Mouse (Mus musculus) embryonic fibroblast, embryonic 13.5 days (primary cell): ENCODE results near the gene Mrgpra1. TPM values are rescaled to one million over a fixed set of nuclear protein-coding genes. Genes with fewer than 3 reads are reported as not detected.
"Not testable (repeated sequence)": the region's sequence is repeated elsewhere in the genome, so short reads cannot be mapped to it uniquely, and the experiment has no call there.

Experiments
- H3K27ac ChIP-seq: 2 replicates; pipeline ENCODE4 v1.5.1; 2012; ENCODE audit warnings: low read length, control low read depth, inconsistent platforms; ENCODE audit not compliant: insufficient read depth
- H3K4me1 ChIP-seq: 2 replicates; pipeline ENCODE4 v1.6.1; 2011; ENCODE audit warnings: low read length; ENCODE audit not compliant: control insufficient read depth, insufficient read depth
- H3K4me3 ChIP-seq: 2 replicates; pipeline ENCODE4 v1.5.1; 2011; ENCODE audit warnings: mild to moderate bottlenecking, control low read depth, low read length; ENCODE audit not compliant: insufficient read depth
- CTCF ChIP-seq: IDR thresholded peaks from 2 replicates; pipeline ENCODE4 v1.5.1; 2011; ENCODE audit warnings: mild to moderate bottlenecking, control low read depth, low read length, moderate library complexity, borderline replicate concordance; ENCODE audit not compliant: insufficient read depth
- POLR2A ChIP-seq: IDR thresholded peaks from 2 replicates; pipeline ENCODE4 v1.6.1; 2011; ENCODE audit warnings: low read depth, mild to moderate bottlenecking, control low read depth, low read length, moderate library complexity
- polyA plus RNA-seq: library from polyadenylated mRNA; stranded (reverse); fragments of >200 nt; gene quantifications from 2 replicates; pipeline ENCODE4 v1.2.4, GENCODE M21; 2011; ENCODE audit warnings: low read depth; ENCODE audit not compliant: missing spikeins, insufficient read length

Mrgpra1 gene
- polyA plus RNA-seq, result not detected in 2 replicates

DNA sequence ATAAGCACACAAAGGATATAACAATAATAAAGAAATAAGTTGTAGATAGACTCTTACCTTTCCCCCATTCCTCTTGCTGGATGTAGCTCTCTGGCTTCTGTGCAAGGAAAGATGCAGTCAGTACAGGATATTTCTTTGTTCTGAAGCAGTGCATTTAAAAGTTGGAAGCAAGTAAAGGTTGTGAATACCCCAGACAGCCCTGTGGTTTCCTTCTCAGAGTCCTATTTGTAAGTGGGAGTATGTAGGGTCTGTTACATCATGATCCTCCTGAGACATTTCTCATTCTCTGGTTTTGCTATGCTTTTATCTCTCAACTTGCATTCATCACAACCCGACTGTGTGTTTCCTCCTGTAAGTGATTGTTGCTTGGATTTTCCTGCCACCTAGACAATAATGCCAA is at the start of gene Mrgpra1:
Mrgpra1 (minus strand) TSS at position 101 of the 400 bp plus-strand sequence.
- H3K4me1 ChIP-seq, result no peaks in the 10 kb centered on the region
- TF ChIP-seq CTCF, result no peak
- TF ChIP-seq POLR2A, result no peak
- H3K4me3 ChIP-seq, result no peak within 1 kb of the TSS
- no peak within 1 kb of the TSS for H3K27ac ChIP-seq

DNA sequence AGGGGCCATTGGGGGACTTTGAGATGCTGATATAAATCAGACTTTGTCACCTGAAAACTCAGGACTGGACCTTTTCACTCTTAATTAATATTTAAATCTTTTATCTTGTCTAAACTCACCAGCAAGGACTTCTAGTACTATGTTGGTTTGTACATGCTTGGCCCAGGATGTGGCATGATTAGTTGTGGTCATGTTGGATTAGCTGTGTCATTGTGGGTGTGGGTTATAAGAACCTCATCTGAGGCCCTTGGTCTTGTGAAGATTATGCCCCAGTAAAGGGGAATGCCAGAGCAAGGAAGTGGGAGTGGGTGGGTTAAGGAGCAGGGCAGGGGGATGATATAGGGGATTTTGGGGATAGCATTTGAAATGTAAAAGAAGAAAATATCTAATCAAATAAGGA is 47.1 kb upstream of the Mrgpra1 start:
- TF ChIP-seq POLR2A (no peak), CTCF (no peak)
- no peaks in the 10 kb centered on the region for H3K4me1 ChIP-seq
- H3K27ac ChIP-seq, result no peak overlapping the region
- no peak overlapping the region for H3K4me3 ChIP-seq

DNA sequence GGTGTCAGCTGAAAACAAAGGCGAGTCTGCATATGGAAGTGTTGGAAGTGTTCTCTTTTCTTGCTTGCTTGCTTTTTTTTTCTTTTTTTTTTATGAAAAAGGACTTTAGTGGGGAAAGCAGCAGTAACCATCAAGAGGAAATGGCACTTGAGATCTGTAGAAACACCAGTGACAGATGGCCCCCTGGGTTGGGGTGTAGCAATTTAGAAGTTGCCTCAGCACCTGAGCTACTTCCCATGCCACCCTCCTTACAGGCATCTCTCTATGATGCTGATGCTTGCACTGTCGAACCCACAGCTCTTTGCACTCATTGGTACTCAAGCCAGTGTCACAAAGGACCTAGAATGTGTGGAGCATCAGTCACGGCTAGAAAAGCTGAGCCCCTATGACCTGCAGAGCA is 5.6 kb downstream of the Mrgpra1 start:
- no peak for TF ChIP-seq POLR2A
- Histone ChIP-seq H3K27ac (no peak overlapping the region), H3K4me1 (no peaks in the 10 kb centered on the region), H3K4me3 (no peak overlapping the region)

DNA sequence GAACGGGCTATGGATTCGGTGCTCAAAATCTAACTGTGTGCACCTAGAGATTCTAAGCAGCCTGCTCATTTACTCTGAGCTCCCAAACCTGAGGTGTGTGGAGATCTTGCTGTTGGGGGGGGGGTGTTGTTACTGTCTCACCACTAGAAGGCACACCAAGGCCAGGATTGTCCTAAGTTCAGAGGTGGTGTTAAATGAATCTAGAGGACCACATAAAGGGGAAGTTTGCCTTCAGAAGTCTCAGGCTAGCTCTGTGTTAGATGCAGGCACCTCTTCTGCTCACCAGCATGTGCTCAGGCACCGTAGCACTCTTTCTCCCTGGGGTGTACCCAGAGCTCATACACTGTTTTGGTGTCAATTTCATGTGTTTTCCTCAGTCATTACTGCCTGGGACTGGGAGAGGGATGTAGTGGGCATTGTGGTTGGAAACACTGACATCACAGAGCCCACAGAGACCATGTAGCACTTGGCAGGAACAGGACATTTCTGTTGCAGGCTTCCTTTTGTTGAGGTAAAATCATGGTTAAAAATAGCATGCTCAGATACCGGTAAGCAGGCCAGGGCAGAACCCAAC is 8.0 kb downstream of the Mrgpra1 start:
- Histone ChIP-seq H3K4me1 (no peaks in the 10 kb centered on the region), H3K27ac (no peak overlapping the region)
- no peak for TF ChIP-seq POLR2A
- TF ChIP-seq CTCF, result no peak

DNA sequence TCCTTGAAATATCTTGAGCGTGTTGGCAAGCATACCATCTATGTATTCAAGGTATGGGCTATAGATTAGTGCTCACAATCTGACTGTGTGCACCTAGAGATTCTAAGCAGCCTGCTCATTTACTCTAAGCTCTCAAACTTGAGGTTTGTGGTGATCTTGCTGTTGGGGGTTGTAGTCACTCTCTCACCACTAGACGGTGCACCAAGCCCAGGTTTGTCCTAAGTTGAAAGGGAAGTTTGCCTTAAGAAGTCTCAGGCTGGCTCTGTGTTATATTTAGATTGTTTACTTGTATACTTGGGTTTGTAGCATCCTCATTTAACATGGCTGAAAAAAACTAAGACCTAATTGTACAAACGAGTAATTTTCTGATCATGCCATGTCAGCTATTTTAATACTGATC is 12.2 kb downstream of the Mrgpra1 start:
- H3K27ac ChIP-seq, H3K4me1 ChIP-seq, H3K4me3 ChIP-seq: not testable (repeated sequence)

More for the DNA sequence above, 8.0 kb downstream of the Mrgpra1 start:
- no peak overlapping the region for H3K4me3 ChIP-seq

DNA sequence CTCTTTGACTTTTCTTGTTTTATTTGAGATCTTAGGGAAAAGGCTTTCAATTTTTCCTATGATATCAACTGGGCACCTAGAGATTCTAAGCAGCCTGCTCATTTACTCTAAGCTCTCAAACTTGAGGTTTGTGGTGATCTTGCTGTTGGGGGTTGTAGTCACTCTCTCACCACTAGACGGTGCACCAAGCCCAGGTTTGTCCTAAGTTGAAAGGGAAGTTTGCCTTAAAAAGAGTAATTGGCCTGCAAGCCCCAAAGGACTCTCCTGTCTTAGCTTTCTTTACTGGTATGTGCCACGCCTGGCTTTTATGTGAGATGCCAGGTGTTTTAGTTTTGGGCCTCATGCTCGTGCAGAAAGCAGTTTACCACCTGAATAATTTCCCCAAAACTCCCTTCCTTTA is 12.7 kb downstream of the Mrgpra1 start:
- H3K4me1 ChIP-seq, H3K4me3 ChIP-seq, H3K27ac ChIP-seq: not testable (repeated sequence)

DNA sequence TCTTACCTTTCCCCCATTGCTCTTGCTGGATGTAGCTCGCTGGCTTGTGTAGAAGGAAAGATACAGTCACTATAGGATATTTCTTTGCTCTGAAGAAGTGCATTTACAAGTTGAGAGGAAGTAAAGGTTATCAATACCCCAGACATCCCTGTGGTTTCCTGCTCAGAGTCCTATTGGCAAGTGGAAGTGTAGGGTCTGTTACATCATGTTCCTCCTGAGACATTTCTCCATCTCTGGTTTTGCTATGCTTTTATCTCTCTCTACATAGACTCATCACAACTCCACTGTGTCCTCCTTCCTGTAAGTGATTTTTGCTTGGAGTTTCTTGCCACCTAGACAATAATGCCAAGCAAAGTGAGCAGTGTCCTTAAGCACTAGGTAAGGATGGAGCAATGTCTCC is 35.7 kb downstream of the Mrgpra1 start:
- Histone ChIP-seq H3K27ac (no peak overlapping the region), H3K4me3 (no peak overlapping the region), H3K4me1 (no peaks in the 10 kb centered on the region)
- TF ChIP-seq CTCF, result no peak
- TF ChIP-seq POLR2A, result no peak

DNA sequence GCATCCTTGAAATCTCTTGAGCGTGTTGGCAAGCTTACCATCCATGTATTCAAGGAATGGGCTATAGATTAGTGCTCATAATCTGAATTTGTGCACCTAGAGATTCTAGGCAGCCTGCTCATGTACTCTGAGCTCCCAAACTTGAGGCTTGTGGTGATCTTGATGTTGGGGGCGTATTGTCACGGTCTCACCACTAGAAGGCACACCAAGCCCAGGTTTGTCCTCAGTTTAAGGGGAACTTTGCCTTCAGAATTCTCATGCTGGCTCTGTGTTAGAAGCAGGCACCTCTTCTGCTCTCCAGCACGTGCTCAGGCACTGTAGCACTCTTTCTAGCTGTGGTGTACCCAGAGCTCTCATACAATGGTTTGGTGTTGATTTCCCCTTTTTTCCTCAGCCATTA is 41.8 kb downstream of the Mrgpra1 start:
- TF ChIP-seq POLR2A (no peak), CTCF (no peak)
- Histone ChIP-seq H3K4me3 (no peak overlapping the region), H3K27ac (no peak overlapping the region)

DNA sequence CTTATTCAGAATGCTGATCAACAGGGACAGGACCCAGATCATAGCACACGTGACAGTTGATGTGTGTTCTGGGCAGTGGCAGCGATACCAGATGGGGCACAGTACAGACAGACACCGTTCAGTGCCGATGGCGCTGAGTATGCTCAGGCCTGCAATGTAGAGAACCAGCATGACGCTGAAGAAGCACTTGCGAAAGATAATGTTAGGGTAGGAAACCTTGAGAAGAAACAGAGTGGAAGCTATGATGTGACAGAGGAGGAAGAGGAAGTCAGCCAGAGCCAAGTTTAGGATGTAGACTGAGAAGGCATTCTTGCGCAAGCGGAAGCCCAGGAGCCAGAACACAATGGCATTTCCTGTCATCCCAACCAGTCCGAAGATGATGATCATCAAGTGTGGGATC is 44.2 kb downstream of the Mrgpra1 start:
- TF ChIP-seq POLR2A, result no peak
- TF ChIP-seq CTCF, result no peak
- Histone ChIP-seq H3K4me1 (no peaks in the 10 kb centered on the region), H3K4me3 (no peak overlapping the region), H3K27ac (no peak overlapping the region)

More for the DNA sequence above, 41.8 kb downstream of the Mrgpra1 start:
- no peaks in the 10 kb centered on the region for H3K4me1 ChIP-seq

DNA sequence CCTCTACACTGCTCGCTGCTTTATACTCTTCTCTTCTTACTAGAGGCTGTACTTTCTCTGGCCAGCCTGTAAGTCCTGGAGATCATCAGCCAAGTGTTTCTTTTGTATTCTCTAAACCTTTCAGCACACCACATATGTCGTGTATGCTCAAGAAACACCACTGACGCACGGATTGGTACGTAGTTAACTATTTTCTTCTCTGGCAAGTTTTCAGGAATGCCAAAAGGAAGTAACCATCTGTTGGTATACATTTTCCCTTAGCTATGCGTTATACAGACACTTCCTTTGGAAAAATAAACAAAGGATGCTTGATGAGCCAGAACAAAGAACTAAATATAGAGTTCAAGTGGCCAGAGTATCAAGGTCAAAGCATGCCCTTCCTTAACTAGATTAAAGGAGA is 49.4 kb downstream of the Mrgpra1 start:
- H3K27ac ChIP-seq, H3K4me3 ChIP-seq, H3K4me1 ChIP-seq: not testable (repeated sequence)

DNA sequence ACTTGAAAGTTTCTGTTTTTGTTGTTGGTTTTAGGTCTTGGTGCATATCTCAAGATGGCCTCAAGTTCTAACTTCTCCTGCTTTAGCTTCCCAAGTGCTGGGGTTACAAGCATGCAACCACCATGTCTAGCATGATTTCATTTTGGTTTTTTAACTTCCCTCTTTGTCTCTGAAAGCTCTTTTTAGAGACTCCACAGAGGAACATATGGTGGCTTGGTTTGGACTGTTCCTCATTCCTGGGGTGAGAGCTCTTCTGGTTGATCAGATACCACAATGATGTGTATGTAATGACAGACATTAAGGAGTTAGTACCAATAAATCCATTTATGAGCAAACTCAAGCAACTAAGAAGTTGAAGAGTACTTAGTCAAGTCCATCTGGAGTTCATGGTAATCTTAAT is 54.4 kb downstream of the Mrgpra1 start:
- H3K27ac ChIP-seq, H3K4me3 ChIP-seq, H3K4me1 ChIP-seq: not testable (repeated sequence)

Other genes with a start within 250 kb of the Mrgpra1 start
- not detected in 2 replicates for gene Ptpn5, start 220.6 kb downstream of the Mrgpra1 start, polyA plus RNA-seq
- gene Mrgpra6, start 149.3 kb downstream of the Mrgpra1 start, polyA plus RNA-seq, result not detected in 2 replicates
- gene Mrgpra9, start 101.4 kb downstream of the Mrgpra1 start, polyA plus RNA-seq, result not detected in 2 replicates
- gene Mrgpra2a, start 97.9 kb upstream of the Mrgpra1 start, polyA plus RNA-seq, result not detected in 2 replicates
- gene Mrgpra2b, start 174.6 kb upstream of the Mrgpra1 start, polyA plus RNA-seq, result not detected in 2 replicates
- not detected in 2 replicates for gene Mrgpra3, start 247.1 kb upstream of the Mrgpra1 start, polyA plus RNA-seq